Mouse (Mus musculus) B cell, adult 2 months (primary cell): ENCODE results near the gene Heatr1.

Experiments
- DNase-seq, 2 experiments: peaks; one replicate each; pipeline ENCODE4 v3.0.0; 2022

Heatr1 gene

DNA sequence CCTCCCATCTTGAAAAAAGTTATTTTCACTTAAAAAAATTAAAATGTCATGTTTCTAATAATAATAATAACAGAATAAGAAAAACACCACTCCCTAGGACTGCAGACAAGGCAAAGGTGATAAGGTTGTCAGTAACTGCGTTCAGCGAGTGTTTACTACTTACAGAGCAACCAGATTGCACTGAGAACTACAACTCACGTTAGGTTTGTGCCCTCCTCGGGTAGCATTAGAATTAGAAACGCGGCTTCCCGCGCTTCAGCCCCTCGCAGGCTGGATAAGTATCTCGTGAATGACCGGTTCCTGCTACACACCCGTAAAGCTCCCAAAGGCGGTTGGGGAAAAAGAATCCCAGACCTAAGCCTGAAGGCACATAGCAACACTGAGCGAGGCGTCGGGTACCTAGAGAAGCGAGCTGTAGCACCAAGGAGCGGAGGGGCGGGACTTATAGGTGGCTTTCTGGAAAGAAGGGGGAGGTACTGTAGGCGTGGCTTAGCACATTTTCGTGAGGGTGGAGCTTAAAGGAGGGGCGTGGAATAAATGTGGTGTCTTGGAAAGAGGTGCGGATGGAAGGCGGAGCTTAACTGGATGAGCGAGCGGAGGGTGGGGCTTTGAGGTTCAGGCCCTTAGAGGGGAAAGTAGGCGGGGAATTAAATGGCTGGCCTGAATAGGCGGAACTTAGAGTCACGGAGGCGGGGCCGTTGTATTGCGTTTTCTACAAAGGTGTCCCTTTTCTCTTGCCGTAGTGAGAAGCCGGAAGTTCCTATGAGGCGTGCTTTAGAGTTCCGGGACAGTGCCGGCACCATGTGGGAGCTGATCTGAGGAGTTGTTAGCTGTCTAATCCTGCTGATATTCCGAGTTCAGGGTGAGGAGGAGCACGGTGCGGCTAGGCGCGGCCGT is at the start of gene Heatr1:
TSS of gene Heatr1 (plus strand) at position 419 of the 897 bp plus-strand sequence.
- DNase-seq, result peak; percentile 94 to 96

DNA sequence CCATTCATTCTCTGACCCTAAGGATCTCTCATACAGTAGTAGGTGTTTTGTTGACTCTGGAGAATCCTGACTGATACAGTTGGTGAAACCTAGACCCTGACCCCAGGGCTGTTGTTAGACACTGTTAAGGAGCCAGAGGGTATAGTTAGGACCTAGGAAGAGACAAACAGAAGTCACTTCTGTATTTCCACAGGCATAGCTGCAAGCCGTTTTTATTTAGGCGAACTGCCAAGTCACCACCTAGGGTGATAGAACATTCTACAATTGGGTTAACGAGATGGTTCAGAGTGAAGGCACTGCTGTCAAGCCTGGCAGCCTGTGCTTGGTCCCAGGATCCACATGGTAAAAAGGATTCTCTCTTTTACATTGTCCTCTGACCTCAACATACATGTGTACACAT is 48.0 kb upstream of the Heatr1 start:
- DNase-seq, result no peak

DNA sequence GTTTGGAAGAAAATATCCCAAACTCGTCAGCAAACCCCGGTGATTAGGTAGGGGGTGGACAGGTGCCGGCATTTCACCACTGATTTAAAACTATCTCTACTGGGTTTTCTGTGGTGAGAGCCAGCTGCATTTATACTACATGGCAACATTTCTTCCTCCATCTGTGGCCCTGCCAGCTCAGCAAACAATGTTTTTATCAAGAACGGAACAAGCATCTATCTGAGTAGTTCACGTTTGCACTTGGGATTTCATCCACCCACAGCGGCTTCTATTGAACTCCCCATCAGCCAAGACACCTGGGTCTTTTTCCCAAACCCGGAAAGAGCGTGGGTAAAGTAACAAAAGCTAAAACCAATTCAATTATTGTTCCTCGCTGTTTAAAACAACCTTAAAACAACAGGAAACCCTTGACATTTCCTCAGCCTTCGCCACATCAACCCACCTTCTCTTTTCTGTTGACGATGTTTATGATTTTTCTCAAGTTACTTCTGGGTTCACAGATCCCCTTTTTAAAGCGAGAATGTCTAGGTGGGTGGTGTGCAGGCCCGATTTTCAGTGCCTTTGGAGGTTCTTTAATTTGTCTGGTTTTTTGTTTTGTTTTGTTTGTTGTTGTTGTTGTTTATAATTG is 45.5 kb upstream of the Heatr1 start:
- no peak for DNase-seq

DNA sequence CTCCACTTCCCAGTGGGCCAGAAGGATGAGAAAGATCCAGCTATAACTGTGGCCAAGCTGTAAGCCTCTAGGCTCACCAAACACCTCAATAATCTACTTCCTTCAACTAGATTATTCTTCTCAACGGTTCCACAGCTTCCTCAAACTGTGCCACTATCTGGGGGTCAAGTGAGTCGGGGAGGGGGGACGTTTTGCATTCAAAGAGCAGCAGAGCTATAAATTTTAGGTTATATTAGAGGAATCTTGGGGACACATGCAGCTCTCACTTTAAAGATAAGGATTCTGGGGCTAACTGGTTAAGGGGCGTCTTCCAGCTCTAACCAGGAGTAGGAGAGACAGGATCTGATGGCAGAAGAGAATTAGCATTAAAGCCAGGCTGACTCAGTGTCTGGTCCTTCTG is 38.6 kb upstream of the Heatr1 start:
- no peak for DNase-seq

DNA sequence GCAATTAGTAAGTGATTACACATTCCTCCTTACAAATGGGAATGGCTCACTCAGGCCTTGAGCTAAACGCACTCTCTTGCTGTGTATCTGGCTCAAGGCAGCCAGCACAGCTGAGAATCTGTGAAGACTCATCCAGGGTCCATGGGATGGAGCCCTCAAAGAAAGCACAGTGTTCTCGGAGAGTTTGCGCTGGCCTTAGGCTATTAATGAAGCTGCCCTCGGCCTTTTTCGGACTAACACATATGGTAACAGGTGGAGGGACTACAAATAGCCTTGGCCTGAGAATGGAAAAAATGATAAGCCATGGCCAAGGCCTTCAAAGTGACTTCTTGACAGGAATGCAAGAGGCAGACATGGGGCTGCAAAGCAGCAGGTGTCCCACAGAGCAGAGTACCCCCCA is 37.3 kb upstream of the Heatr1 start:
- no peak for DNase-seq

DNA sequence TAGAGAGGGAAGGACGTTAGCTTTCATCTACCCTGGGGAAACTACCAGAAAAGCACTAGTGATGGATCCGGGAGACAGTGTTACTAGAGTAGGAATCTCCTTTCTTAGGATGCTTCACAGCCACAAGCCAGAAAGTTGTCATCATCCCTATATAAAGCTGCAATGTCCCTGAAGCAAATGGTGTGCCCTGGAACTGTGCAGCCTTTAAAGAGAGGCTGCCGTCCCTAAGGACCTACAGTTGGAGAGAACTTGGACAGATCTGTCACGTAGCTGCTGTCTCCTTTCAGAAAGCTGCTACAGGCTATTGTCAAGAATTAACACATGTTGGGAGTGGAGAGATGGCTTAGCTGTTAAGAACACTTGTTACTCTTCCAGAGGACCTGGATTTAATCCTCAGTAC is 33.3 kb upstream of the Heatr1 start:
- no peak for DNase-seq

DNA sequence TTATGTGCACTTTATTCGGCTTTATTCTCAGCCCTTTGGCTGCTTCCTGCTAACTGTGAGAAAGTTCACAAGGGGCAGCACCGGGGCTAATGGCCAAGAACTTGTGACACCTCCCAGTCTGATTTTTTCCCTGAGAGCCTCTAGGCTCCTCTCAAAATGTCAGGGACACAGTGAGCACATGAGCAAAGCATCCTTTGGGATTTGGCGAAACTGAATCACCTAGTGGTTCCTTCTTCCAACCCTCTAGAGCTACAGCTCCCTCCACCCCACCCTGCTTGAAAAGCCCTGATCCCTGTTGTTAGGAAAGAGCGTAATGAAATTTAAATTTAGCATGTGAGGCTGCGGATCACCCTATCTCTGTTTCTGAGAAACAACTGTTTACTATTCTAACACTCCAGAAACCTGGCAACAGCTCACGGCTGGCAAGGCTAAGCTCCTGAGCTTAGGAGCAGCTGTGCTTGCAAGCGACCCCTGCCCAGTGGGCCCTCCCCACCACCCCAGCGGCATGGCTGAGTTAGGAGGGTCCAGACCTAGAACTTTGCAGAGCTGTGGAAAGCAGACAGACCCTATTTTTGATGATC is 25.7 kb upstream of the Heatr1 start:
- DNase-seq, result no peak

DNA sequence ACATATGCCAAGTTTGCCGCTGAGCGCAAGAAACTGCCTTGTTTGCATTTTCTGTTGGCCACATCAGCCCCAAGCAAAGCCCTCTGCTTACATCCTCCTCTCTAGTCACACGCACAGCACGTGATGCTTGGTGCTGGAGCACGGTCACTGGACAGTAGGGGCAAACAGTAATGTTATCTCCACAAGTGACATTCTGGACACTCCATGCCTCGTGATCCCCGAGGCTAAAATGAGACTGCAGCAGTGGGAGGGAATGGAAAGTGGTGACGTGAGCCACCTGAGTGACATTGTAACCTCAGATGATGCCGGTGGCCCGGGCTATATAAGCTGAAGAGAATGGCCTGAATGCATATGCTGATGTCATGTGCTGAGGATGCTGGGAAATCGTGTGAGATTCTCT is 24.9 kb upstream of the Heatr1 start:
- DNase-seq, result no peak

DNA sequence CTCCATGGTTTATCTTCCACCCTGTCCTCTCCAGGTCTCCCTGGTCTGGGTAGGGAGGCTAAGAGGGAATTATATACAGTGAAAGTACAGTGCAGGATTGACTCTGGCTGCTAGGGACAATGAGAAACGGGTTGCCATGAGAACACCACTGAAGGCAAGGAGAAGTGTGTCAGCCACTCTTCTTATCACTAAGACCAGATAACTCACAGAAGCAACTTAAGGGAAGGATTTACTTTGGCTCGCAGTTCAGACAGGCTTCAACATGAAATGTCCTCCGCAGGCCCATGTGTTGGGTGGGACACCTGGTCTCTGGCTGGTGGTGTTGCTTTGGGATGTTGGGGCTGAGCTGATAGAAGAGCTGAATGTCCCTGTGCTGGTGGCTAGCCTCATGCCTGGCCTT is 22.1 kb upstream of the Heatr1 start:
- no peak for DNase-seq

DNA sequence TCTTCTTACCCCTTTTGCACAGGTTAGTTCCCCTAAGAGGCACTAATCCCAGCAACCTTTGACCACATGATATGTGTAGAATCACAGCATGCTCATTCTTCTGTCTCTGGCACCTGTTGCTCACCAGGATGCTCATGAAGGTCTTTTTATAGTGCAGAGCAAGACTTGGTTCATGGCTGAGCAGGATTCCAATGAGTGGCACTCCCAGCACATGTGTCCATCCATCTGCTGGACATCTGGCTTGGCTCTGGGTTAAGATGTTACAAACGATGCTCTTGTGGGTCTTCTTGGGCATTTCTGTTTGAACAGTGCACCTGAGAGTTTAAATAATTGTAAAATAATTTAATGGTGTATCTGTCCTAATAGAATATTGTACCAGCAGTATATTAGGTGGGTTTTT is 18.0 kb upstream of the Heatr1 start:
- no peak for DNase-seq

DNA sequence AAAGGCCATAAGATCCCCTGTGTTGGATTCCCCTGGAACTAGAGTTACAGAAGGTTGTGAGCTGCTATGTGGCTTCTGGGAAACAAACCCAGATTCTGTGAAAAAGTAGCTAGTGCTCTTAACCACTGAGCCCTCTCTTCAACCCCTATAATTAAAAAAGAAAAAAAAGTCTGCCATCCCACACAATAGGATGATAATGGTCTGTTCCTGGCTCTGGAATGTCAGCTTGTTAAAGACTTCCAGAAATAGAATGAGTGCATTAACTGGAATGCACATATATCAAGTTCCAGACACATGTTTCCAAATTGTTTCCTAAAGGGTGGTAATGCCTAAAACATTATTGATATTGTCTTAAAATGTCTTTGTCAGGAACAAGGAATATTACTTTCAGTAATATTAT is 10.0 kb upstream of the Heatr1 start:
- DNase-seq, result no peak

DNA sequence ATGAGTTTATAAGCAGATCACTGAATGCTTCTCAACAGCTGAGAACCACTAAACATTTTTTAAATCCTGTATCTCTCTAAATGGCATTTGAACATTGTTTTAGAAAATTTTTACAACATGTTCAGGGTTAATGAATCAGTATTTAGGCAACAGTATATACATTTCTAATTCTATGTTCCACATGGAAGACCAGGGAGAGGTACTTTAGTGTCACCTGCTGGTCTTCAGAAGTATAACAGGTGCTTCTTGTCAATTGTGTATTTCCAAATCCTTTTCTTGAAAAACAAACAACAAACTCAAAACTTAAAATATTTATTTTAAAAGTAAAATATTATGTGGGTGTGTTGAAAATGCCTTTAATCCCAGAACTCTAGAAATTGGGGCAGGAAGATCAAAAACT is 8.5 kb upstream of the Heatr1 start:
- peak; percentile 3 to 5 for DNase-seq

DNA sequence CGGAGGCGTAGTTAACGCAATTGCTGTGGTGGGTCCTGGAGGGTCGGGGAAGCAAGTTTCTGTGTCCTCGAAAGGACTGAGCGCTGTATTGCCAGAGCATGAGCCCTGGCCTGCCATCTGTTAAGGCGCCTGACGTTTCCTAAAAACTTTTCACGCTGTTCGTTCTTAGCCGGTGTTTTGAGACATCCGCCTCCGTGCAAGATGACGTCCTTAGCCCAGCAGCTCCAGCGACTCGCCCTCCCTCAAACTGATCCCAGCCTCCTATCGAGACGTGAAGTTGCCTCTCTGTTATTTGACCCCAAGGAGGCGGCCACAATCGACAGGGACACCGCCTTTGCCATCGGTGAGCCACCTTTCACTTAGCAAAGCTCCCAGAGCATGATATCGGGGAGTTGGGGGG is 744 bp downstream of the Heatr1 start:
- DNase-seq, result no peak

DNA sequence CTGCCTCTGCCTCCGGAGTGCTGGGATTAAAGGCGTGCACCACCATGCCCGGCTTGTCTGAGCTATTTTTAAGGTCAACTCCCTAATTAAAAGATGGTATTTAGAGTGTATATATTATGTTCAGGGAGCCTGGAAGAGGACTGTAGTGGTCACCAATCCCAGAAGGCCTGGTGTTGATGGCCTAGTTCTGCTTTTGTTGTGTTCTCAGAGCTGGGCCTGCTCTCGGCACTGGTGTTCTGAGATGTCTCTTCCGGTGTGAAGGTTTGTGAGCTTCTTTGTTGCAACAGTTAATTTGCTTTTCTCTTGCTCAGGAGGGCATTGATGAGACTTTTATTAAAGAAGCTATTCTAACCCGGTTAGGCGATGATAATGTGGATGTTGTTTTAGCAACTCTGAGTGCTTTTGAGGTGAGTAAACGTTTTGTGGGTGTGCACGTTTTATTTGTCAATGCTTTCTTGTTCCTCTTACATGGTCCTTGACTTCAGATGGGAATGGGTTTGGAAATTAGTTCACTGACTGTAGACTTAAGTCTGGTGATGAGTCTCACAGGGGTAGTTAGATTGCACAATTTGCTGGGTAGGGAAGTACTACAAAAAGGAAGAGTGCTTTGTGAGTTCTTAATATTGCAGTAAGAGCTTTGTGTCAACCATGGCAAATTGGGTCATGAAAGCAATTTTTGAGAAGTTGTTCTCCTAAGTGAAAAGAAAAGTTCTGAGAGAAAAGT is 13.7 kb downstream of the Heatr1 start:
- DNase-seq, result no peak

DNA sequence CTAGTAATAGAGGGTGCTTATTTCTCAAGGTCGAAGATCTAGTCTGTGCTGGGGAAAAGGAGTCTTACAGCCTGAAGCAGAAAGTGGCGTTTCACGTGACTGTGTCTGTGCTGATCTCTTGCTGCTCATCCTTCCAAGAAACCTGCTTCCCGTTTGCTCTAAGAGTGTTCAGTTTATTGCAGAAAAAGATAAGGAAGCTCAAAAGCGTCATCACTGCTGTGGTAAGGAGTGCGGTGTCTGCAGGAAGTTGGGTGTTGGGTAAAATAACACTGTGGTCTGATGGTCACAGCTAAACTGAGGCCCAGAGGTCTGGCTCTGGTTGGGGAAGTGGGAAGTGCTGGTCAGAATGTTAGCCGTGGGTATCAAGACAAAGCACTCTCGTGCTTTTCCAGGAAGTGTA is 17.2 kb downstream of the Heatr1 start:
- DNase-seq, result peak; percentile 7 to 11

DNA sequence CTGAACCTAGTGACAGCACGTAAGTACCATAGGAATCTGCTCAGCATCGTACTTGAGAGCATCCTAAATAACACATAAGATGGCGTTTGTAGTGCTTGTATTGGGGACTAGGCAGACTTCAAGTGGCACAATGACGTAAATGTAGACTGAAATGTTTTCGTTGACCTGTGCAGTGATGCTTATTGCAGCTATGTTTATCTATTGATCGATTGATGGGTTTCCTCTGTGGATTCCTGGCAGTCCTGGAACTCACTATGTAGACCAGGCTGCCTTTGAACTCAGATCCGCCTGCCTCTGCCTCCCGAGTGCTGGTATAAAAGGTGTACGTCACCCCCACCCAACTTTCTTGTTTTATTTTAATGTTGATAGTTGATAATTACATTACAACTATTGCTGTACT is 25.8 kb downstream of the Heatr1 start:
- DNase-seq, result no peak

DNA sequence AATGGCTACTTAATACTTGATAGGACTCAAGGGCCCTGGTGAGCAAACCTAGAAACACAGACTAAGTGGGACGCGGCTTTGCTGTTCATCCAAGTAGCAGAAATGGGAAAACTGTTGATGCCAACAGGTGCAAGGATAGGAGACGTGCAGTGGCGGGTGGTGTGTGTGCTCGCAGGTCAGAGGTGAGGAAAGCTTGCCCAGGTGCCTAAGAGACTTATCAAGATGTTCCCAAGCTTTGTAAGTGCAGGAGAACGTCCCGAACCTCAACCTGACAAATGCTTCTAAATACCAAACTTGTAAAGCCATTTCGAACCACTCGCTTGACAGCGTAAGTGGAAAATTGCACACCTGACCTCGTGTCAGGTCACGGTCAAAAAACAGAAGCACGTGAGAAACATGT is 33.7 kb downstream of the Heatr1 start:
- DNase-seq, result no peak

DNA sequence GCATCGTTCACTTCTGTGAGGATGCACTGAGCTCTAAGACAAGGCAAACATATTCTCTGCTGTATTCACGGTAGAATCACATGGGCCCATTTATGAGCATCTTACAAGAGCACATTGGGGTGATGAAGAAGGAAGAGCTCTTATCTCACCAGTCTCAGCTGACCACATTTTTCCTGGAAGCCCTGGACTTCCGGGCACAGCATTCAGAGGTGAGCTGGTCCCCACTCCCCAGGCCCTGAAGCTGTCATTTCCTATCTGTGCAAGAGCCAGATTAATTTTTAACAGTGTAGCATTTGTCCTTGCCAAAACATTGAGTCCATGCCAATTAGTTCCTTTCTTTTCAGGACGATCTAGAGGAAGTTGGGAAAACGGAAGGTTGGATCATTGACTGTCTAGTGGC is 39.0 kb downstream of the Heatr1 start:
- no peak for DNase-seq

DNA sequence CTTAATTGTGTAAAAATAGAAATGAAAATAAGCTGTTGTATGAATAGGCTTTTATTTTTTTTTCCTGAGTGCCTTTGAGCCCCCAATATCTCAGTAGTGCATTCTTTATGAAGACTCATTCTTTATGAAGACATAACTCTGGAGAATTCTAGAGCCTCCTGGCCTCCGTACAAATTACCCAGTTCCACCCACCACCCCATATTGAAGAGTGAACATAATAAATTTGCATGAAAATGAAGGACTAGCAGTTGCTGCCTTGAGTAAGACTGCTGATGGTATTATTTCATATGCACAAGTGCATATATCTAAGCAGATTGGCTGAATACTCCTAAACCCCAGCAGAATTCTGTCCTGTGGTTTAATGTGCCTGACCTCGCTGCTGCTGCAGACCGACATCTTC is 44.8 kb downstream of the Heatr1 start:
- DNase-seq, result no peak

DNA sequence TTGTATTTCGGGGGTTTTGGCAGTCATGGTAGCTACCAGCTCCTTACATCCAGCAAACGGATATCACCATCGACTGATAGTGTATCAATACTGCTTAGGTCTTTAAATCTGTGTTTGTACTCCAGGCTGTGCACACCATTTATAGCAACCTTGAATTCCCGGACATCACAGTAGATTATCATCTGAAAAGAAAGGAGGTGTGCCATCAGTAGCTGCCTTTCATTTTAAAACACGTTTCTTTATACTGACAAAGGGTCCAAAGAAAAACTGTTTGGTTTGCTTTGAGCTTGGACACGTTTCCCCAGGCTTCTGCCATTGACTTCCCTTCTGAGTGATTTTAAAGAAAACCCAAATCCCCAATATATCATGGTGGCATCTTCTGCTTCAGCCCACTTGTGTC is 46.0 kb downstream of the Heatr1 start:
- no peak for DNase-seq

DNA sequence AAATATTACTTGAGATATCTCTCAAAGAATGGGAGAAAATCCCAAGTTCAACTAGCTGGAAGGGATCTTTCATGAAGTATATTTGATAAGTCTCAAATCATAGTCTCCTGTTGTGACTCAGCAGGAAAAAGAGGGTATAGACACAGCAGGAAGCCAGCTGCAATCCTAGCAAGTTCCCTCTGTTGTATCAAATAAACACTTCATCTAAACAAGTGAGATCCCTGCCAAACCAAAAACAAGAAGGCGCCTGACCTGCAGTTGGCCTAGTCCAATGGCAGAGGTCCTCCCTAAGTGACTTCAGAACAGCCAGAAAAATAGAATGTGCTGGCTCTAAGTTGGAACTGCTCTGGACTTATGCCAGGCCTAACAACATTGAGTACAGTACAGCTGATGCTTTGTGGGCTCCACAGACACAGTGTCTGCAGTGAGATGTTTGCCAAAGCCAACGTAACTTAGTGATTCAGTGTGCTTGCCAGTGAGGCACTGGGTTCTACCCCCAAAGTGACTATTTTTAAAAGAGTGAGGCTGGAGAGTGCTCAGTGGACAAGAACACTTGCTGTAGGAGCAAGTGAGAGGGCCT is 47.3 kb downstream of the Heatr1 start:
- DNase-seq, result no peak

DNA sequence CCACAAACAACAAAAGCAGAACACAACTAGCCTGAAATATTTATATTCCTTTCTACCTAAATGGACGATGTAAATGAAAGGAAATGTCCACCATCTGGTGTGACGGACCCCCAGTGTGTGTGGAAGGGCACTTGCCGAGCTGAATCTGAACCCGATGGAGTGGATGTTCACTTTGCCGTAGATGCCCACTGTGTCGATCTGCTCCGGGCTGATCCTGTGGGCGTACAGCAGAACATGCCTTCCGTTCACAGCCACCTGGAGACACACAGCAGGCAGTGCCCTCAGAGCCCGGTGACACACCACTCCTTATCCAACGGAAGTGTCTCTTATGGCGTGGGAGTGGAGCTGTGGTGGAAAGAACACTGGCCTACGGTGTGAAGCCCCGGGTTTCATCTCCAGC is 58.3 kb downstream of the Heatr1 start:
- DNase-seq, result no peak

DNA sequence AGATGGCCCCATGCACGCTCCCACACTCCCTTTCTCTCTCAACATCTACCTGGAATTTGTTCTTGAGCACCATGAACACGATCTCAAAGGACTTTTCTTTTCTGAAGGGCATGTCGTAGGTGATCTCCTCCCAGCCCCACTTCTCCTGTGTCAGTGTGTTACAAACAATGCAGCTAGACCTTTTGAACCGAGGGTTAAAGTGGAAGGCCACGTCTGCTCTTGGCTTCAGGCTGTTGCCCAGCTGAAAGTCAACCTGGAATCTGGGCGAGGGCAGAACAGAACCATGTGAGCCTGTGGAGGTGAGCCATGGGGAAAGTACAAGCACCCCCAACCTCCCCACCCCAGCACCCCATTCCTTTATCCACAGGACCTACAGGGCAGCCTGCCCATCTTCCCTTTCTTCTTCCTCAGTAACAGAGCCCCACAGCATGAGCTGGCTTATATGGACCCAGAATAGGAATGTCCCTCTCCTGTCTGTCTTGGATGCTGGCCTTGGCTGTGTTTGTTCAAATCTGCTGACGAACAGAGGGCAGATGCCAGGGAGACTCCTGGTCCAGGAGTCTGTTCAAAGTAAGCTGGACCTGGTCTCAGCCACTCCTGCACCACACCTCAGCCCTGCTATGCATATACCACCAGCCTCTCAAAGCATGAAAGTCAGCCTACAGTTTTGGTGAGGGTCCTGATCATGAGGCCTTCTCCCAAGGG is 60.0 kb downstream of the Heatr1 start:
- no peak for DNase-seq
